Mouse (Mus musculus) gastrocnemius, adult 2 months (tissue): Measurements from ENCODE around the gene Crct1. TPM values are rescaled to one million over a fixed set of nuclear protein-coding genes. Genes with fewer than 3 reads are reported as not detected.

ENCODE experiments used
- DNase-seq: peaks from one replicate; pipeline ENCODE4 v3.0.0; 2022
- H3K27ac ChIP-seq: fragments of 200-600 bp; 2 replicates; pipeline ENCODE4 v1.8.1; 2022; ENCODE audit warnings: mild to moderate bottlenecking
- H3K4me3 ChIP-seq: fragments of 200-600 bp; 2 replicates; pipeline ENCODE4 v1.8.1; 2022; ENCODE audit warnings: mild to moderate bottlenecking, moderate library complexity
- CTCF ChIP-seq: fragments of 200-600 bp; IDR thresholded peaks from 2 replicates; pipeline ENCODE4 v1.8.1; 2022; ENCODE audit warnings: antibody characterized with exemption, mild to moderate bottlenecking, moderate library complexity
- intact Hi-C: fragments of 180-260 bp; cut with DNase I; formaldehyde crosslinking; loops from one replicate; pipeline ENCODE4 v1.15.1; 2025
- long read RNA-seq, 2 experiments: library from polyadenylated mRNA; stranded (forward); transcript quantifications; one replicate each; pipeline ENCODE4 v2.0.0; 2021
- total RNA-seq, 2 experiments: library from RNA; stranded (reverse); gene quantifications; 2 replicates each; pipeline ENCODE4 v1.2.3; 2021

Crct1 gene
- not detected for total RNA-seq
- long read RNA-seq, experiment 1, result 0 reads
- long read RNA-seq, experiment 2, result 0 reads

- no peak within 1 kb of the TSS for H3K27ac ChIP-seq
- no peak for DNase-seq
- peak within 1 kb of the TSS; percentile 62 for H3K4me3 ChIP-seq
- intact Hi-C loops, result no loop called here
- no peak for TF ChIP-seq CTCF
Measured at GRCm38 (mm10) chr3:93015460-93016104, at the start of gene Crct1. Gene Crct1 (minus strand): TSS chr3:93015687.

- TF ChIP-seq CTCF, result peak; percentile 40
- intact Hi-C loops, result no loop called here
Measured at GRCm38 (mm10) chr3:93052826-93053474, 37.5 kb upstream of the Crct1 start.

GRCm38 (mm10) chr3:93050182-93050581 is 34.7 kb upstream of the Crct1 start:
- TF ChIP-seq CTCF, result no peak
- intact Hi-C loops, result no loop called here
- no peak for DNase-seq
- Histone ChIP-seq H3K27ac (no peak overlapping the region), H3K4me3 (no peak overlapping the region)

More at GRCm38 (mm10) chr3:93052826-93053474, 37.5 kb upstream of the Crct1 start:
- H3K27ac ChIP-seq, result no peak overlapping the region
- H3K4me3 ChIP-seq, result no peak overlapping the region
- DNase-seq, result no peak

GRCm38 (mm10) chr3:93031450-93031849 is 16.0 kb upstream of the Crct1 start:
- intact Hi-C loops, result no loop called here
- Histone ChIP-seq H3K4me3 (no peak overlapping the region), H3K27ac (no peak overlapping the region)
- TF ChIP-seq CTCF, result peak; percentile 56
- DNase-seq, result no peak

GRCm38 (mm10) chr3:93025486-93025885 is 10.0 kb upstream of the Crct1 start:
- H3K4me3 ChIP-seq, result no peak overlapping the region
- no peak for TF ChIP-seq CTCF
- no peak for DNase-seq
- intact Hi-C loops, result no loop called here
- no peak overlapping the region for H3K27ac ChIP-seq

GRCm38 (mm10) chr3:93023411-93024184 is 8.1 kb upstream of the Crct1 start:
- no peak for DNase-seq
- intact Hi-C loops, result no loop called here
- Histone ChIP-seq H3K27ac (no peak overlapping the region), H3K4me3 (no peak overlapping the region)
- no peak for TF ChIP-seq CTCF

GRCm38 (mm10) chr3:93021171-93021570 is 5.7 kb upstream of the Crct1 start:
- H3K4me3 ChIP-seq, result no peak overlapping the region
- DNase-seq, result no peak
- intact Hi-C loops, result no loop called here
- no peak overlapping the region for H3K27ac ChIP-seq
- TF ChIP-seq CTCF, result no peak

- intact Hi-C loops, result no loop called here
- no peak within 1 kb of the TSS for H3K4me3 ChIP-seq
- no peak for TF ChIP-seq CTCF
Measured at GRCm38 (mm10) chr3:93018960-93019359, 3.5 kb upstream of the Crct1 start, which contains the start of gene Lce1m. Gene Lce1m (minus strand): TSS chr3:93019060.

GRCm38 (mm10) chr3:93014871-93015270 is 616 bp downstream of the Crct1 start:
- H3K4me3 ChIP-seq, result peak overlapping the region; percentile 62
- no peak for TF ChIP-seq CTCF
- H3K27ac ChIP-seq, result no peak overlapping the region
- no peak for DNase-seq
- intact Hi-C loops, result no loop called here

More at GRCm38 (mm10) chr3:93018960-93019359, 3.5 kb upstream of the Crct1 start, which contains the start of gene Lce1m:
- DNase-seq, result no peak
- no peak within 1 kb of the TSS for H3K27ac ChIP-seq

GRCm38 (mm10) chr3:93014378-93014801 is 1.1 kb downstream of the Crct1 start:
- TF ChIP-seq CTCF, result no peak
- peak; percentile 32 for DNase-seq
- no peak overlapping the region for H3K27ac ChIP-seq
- peak overlapping the region; percentile 62 for H3K4me3 ChIP-seq
- intact Hi-C loops, result no loop called here

- H3K4me3 ChIP-seq, result no peak overlapping the region
Measured at GRCm38 (mm10) chr3:93002843-93003242, 12.6 kb downstream of the Crct1 start.

GRCm38 (mm10) chr3:93000621-93001020 is 14.9 kb downstream of the Crct1 start:
- no peak overlapping the region for H3K27ac ChIP-seq
- no peak for TF ChIP-seq CTCF
- no peak overlapping the region for H3K4me3 ChIP-seq
- no peak for DNase-seq
- intact Hi-C loops, result no loop called here

More at GRCm38 (mm10) chr3:93002843-93003242, 12.6 kb downstream of the Crct1 start:
- intact Hi-C loops, result no loop called here
- DNase-seq, result no peak
- TF ChIP-seq CTCF, result no peak
- no peak overlapping the region for H3K27ac ChIP-seq

- DNase-seq, result peak; percentile 69
- intact Hi-C loops, result no loop called here
- no peak overlapping the region for H3K4me3 ChIP-seq
- H3K27ac ChIP-seq, result no peak overlapping the region
- TF ChIP-seq CTCF, result peak; percentile 69
Measured at GRCm38 (mm10) chr3:92998691-92999090, 16.8 kb downstream of the Crct1 start.
